Mouse (Mus musculus) liver, adult 10 weeks (tissue): Measurements from ENCODE around the gene Etnk1. TPM values are rescaled to one million over a fixed set of nuclear protein-coding genes. Genes with fewer than 3 reads are reported as not detected.

Source experiments
- polyA plus RNA-seq: library from polyadenylated mRNA; stranded (reverse); fragments of 350-450 nt; fragmentation: Illumina TruSeq; extraction: RNeasy Lipid Tissue Mini Kit (QIAGEN cat#74804); gene quantifications from one replicate; pipeline ENCODE4 v1.2.3, GENCODE M21; 2014; ENCODE audit warnings: low read depth, low replicate concordance

Etnk1 gene
- polyA plus RNA-seq, result 47.1 TPM

GRCm38 (mm10) chr6:143166452-143167357 is at the start of gene Etnk1:
Etnk1 (plus strand) TSS chr6:143167221.

Other genes with a start within 250 kb of the Etnk1 start
- not detected for gene St8sia1, start 202.8 kb upstream of the Etnk1 start, polyA plus RNA-seq
- 4.4 TPM for gene C2cd5, start 67.1 kb upstream of the Etnk1 start, polyA plus RNA-seq